Mouse (Mus musculus) midbrain, embryonic 11.5 days (tissue): ENCODE measurements around the gene Padi2. TPM values are rescaled to one million over a fixed set of nuclear protein-coding genes. Genes with fewer than 3 reads are reported as not detected.

Source experiments
- ATAC-seq: fragments of 200-750 bp; cut with Nextera tagmentation; 2 replicates; pipeline ENCODE4 v1.8.0; 2017; ENCODE audit warnings: moderate TSS enrichment, moderate library complexity; ENCODE audit not compliant: low FRiP score
- DNase-seq: peaks from one replicate; pipeline ENCODE4 v3.0.0; 2015; ENCODE audit warnings: low spot score; ENCODE audit errors: missing footprints
- H3K27ac ChIP-seq: fragments of 300-500 bp; sonication (generic); 2 replicates; pipeline ENCODE4 v1.5.1; 2014; ENCODE audit warnings: low read depth, low read length
- H3K27me3 ChIP-seq: fragments of 300-500 bp; sonication (generic); 2 replicates; pipeline ENCODE4 v1.6.1; 2014; ENCODE audit warnings: mild to moderate bottlenecking, low read length, moderate library complexity, mixed read lengths; ENCODE audit not compliant: control insufficient read depth, insufficient read depth
- H3K36me3 ChIP-seq: fragments of 300-500 bp; sonication (generic); 2 replicates; pipeline ENCODE4 v1.6.1; 2014; ENCODE audit warnings: mild to moderate bottlenecking, low read length, moderate library complexity, mixed read lengths; ENCODE audit not compliant: control insufficient read depth, insufficient read depth
- H3K4me1 ChIP-seq: fragments of 300-500 bp; sonication (generic); 2 replicates; pipeline ENCODE4 v1.6.1; 2014; ENCODE audit warnings: low read length; ENCODE audit not compliant: control insufficient read depth, insufficient read depth
- H3K4me2 ChIP-seq: fragments of 300-500 bp; sonication (generic); 2 replicates; pipeline ENCODE4 v1.6.1; 2014; ENCODE audit warnings: mild to moderate bottlenecking, moderate library complexity
- H3K4me3 ChIP-seq: fragments of 300-500 bp; sonication (generic); 2 replicates; pipeline ENCODE4 v1.5.1; 2014; ENCODE audit warnings: low read depth, low read length
- H3K9ac ChIP-seq: fragments of 300-500 bp; sonication (generic); 2 replicates; pipeline ENCODE4 v1.6.1; 2014; ENCODE audit warnings: low read length
- H3K9me3 ChIP-seq: fragments of 300-500 bp; sonication (generic); 2 replicates; pipeline ENCODE4 v1.6.1; 2016; ENCODE audit warnings: low read length; ENCODE audit not compliant: control insufficient read depth
- WGBS: fragments of 180-500 bp; shearing (Covaris S2); extraction: QIAGEN DNeasy Blood & Tissue Kit; methylation state at CpG from one replicate; pipeline ENCODE4 v1.1.7; 2014; 5-methylcytosine and 5-hydroxymethylcytosine counted together
- polyA plus RNA-seq: library from polyadenylated mRNA; unstranded; fragments of >200 nt; fragmentation: Nextera tagmentation; extraction: Ambion mirVana; gene quantifications from 2 replicates; pipeline ENCODE4 v1.2.1, GENCODE M21; 2014

Gene Padi2
- polyA plus RNA-seq, 1 experiment from 2014 or later = 0.49 TPM

GRCm38 (mm10) chr4:140910661-140911310, 4.6 kb downstream of the Padi2 start:
- H3K4me3 ChIP-seq = no peak overlapping the region
- no peak overlapping the region; the same call in 1 of the 2 replicates for H3K4me2 ChIP-seq
- H3K4me1 ChIP-seq = peaks cover 6% of the 10 kb centered on the region; the same call in 1 of the 2 replicates
- WGBS = 41% methylated on average over 17 of the region's 17 CpGs
- H3K27ac ChIP-seq = no peak overlapping the region
- no peak overlapping the region for H3K9ac ChIP-seq
- ATAC-seq (no peak), DNase-seq (no peak)
- no peaks in the 10 kb centered on the region for H3K36me3 ChIP-seq
- peaks cover 12% of the 10 kb centered on the region for H3K27me3 ChIP-seq
- H3K9me3 ChIP-seq = no peaks in the 10 kb centered on the region

GRCm38 (mm10) chr4:140911416-140911815, 5.3 kb downstream of the Padi2 start:
- no peak overlapping the region for H3K27ac ChIP-seq
- H3K9me3 ChIP-seq = no peaks in the 10 kb centered on the region
- H3K4me3 ChIP-seq = no peak overlapping the region
- no peak for ATAC-seq
- 89% methylated on average over 9 of the region's 9 CpGs for WGBS
- H3K9ac ChIP-seq = no peak overlapping the region
- no peaks in the 10 kb centered on the region for H3K36me3 ChIP-seq
- peaks cover 12% of the 10 kb centered on the region for H3K27me3 ChIP-seq
- H3K4me2 ChIP-seq = no peak overlapping the region
- H3K4me1 ChIP-seq = peaks cover 3% of the 10 kb centered on the region; the same call in 1 of the 2 replicates
- no peak for DNase-seq

- no peak for ATAC-seq
- Histone ChIP-seq H3K27me3 (peaks cover 5% of the 10 kb centered on the region; the same call in 1 of the 2 replicates), H3K4me3 (no peak overlapping the region), H3K4me1 (0 out of 2 replicates have a peak, but pooled peaks cover 2% of the 10 kb centered on the region), H3K27ac (no peak overlapping the region), H3K9ac (no peak overlapping the region), H3K4me2 (no peak overlapping the region), H3K36me3 (no peaks in the 10 kb centered on the region), H3K9me3 (no peaks in the 10 kb centered on the region)
- no peak for DNase-seq
- WGBS = 86% methylated on average over 10 of the region's 10 CpGs
Measured at GRCm38 (mm10) chr4:140912271-140912833, 6.2 kb downstream of the Padi2 start.

- no peaks in the 10 kb centered on the region for H3K27me3 ChIP-seq
- 0 out of 2 replicates have a peak, but pooled peaks cover 2% of the 10 kb centered on the region for H3K4me1 ChIP-seq
- DNase-seq = no peak
- H3K27ac ChIP-seq = no peak overlapping the region
- 90% methylated on average over 9 of the region's 9 CpGs for WGBS
- H3K36me3 ChIP-seq = no peaks in the 10 kb centered on the region
- H3K9me3 ChIP-seq = no peaks in the 10 kb centered on the region
- H3K4me3 ChIP-seq = no peak overlapping the region
- no peak overlapping the region for H3K9ac ChIP-seq
- no peak overlapping the region for H3K4me2 ChIP-seq
- ATAC-seq = no peak
Measured at GRCm38 (mm10) chr4:140913565-140913964, 7.4 kb downstream of the Padi2 start.

GRCm38 (mm10) chr4:140914731-140915131, 8.6 kb downstream of the Padi2 start:
- Histone ChIP-seq H3K4me1 (0 out of 2 replicates have a peak, but pooled peaks cover 2% of the 10 kb centered on the region), H3K4me2 (no peak overlapping the region), H3K4me3 (no peak overlapping the region), H3K36me3 (no peaks in the 10 kb centered on the region), H3K9ac (no peak overlapping the region), H3K27ac (no peak overlapping the region), H3K27me3 (no peaks in the 10 kb centered on the region), H3K9me3 (no peaks in the 10 kb centered on the region)
- DNase-seq = no peak
- 52% methylated on average over 6 of the region's 6 CpGs for whole genome bisulfite sequencing
- no peak for ATAC-seq

GRCm38 (mm10) chr4:140915235-140915634, 9.1 kb downstream of the Padi2 start:
- 79% methylated on average over 3 of the region's 3 CpGs for WGBS
- ATAC-seq = no peak
- no peak for DNase-seq
- no peak overlapping the region for H3K27ac ChIP-seq
- H3K4me1 ChIP-seq = 0 out of 2 replicates have a peak, but pooled peaks cover 2% of the 10 kb centered on the region
- H3K27me3 ChIP-seq = no peaks in the 10 kb centered on the region
- H3K9me3 ChIP-seq = no peaks in the 10 kb centered on the region
- H3K4me3 ChIP-seq = no peak overlapping the region
- H3K36me3 ChIP-seq = no peaks in the 10 kb centered on the region
- no peak overlapping the region for H3K4me2 ChIP-seq
- no peak overlapping the region for H3K9ac ChIP-seq

- ATAC-seq (no peak), DNase-seq (no peak)
- no peak overlapping the region for H3K4me2 ChIP-seq
- H3K27me3 ChIP-seq = no peaks in the 10 kb centered on the region
- no peak overlapping the region for H3K27ac ChIP-seq
- H3K4me1 ChIP-seq = 0 out of 2 replicates have a peak, but pooled peaks cover 2% of the 10 kb centered on the region
- WGBS = 89% methylated on average over 5 of the region's 5 CpGs
- H3K9ac ChIP-seq = no peak overlapping the region
- no peaks in the 10 kb centered on the region for H3K36me3 ChIP-seq
- no peak overlapping the region for H3K4me3 ChIP-seq
- no peaks in the 10 kb centered on the region for H3K9me3 ChIP-seq
Measured at GRCm38 (mm10) chr4:140916296-140916695, 10.2 kb downstream of the Padi2 start.

- Histone ChIP-seq H3K4me2 (no peak overlapping the region), H3K4me1 (0 out of 2 replicates have a peak, but pooled peaks cover 2% of the 10 kb centered on the region), H3K9ac (no peak overlapping the region), H3K4me3 (no peak overlapping the region), H3K36me3 (no peaks in the 10 kb centered on the region), H3K9me3 (no peaks in the 10 kb centered on the region), H3K27me3 (no peaks in the 10 kb centered on the region), H3K27ac (no peak overlapping the region)
- DNase-seq (no peak), ATAC-seq (no peak)
- 90% methylated on average over 9 of the region's 9 CpGs for WGBS
Measured at GRCm38 (mm10) chr4:140917451-140917850, 11.3 kb downstream of the Padi2 start.

- Histone ChIP-seq H3K27ac (no peak overlapping the region), H3K4me2 (no peak overlapping the region), H3K36me3 (no peaks in the 10 kb centered on the region), H3K9ac (no peak overlapping the region), H3K4me1 (no peaks in the 10 kb centered on the region), H3K9me3 (no peaks in the 10 kb centered on the region), H3K4me3 (no peak overlapping the region), H3K27me3 (no peaks in the 10 kb centered on the region)
- WGBS = 72% methylated on average over 11 of the region's 11 CpGs
- DNase-seq (no peak), ATAC-seq (no peak)
Measured at GRCm38 (mm10) chr4:140919974-140920836, 14.1 kb downstream of the Padi2 start.
